Mouse (Mus musculus): ENCODE data around the gene Dcakd. TPM values are rescaled to one million over a fixed set of nuclear protein-coding genes. Genes with fewer than 3 reads are reported as not detected.

Gene Dcakd
- total RNA-seq, 2 experiments from 2014 or later = 17.0 to 30.5 TPM

DNA sequence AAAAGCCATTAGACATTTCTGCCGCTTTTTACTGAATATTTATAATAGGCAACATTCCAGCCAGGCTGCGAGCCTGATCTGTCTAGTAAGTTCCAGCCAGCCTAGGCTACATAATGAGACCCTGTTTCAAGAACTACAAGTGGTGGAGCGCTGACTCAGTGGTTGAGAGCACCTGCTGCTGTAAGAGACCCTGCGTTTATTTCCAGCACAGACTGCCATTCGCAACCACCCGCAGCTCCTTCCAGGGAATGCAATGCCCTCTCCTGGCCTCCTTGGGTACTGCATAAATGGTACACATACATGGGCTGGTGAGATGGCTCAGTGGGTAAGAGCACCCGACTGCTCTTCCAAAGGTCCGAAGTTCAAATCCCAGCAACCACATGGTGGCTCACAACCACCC is 18.9 kb downstream of the Dcakd start:
- no peak for ATAC-seq (replicated peaks; ENCODE audit: poor library complexity, severe bottlenecking)

DNA sequence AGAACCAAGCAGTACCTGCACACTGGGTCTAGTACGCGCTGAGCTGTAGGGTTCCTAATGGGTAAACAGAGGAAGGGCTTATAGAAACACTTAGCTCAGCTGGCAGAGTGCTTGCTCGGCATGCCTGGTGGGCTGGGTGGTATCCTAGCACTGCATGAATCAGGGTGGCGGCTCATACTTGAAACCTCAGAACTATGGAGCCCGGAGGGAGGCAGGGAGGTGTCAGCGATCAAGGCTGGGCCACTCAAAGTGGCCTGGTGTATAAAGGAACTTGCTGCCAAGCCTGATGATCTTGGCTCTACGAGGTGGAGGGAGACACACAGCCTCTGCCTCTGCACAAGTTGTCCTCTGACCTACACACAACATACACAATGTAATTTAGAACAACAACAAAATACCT is 19.6 kb downstream of the Dcakd start:
- no peak for ATAC-seq (replicated peaks; ENCODE audit: poor library complexity, severe bottlenecking)

GRCm38 (mm10) chr11:103007001-103007340 is 21.2 kb downstream of the Dcakd start:
- peak; percentile 91 for ATAC-seq (replicated peaks; ENCODE audit: poor library complexity, severe bottlenecking)

DNA sequence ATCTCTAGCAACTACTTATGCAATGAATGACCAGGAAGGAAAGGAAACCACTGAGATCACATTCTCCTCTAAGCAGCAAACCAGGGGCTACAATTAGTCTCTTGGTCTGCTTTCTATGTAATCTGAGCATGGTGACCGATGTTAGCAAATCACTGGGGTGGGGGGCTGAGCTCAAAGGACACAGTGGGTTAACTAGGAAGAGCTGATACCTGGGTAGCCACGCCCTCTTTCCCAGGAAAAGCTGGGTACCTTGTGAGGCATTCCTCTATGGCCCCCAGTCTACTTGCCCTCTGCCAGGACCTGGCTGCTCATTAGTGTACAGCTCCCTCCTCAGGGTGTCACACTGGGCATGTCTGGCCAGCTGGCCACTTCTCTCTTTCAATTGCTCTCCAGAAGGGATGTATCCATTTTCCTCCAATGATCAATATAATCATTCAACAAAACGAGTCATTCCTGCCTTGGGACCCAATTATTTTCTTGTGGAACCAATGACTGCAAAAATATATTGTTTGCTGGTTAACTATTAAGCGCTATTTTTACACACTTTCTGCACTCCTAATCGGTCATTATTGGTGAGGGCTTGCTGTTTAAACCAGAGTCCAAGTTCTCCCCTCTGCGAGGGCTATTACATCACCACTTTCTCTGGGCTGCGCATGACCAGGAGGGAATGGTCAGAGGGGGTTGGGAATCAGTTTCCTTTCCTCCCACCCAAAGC is 21.7 kb downstream of the Dcakd start:
- ATAC-seq (replicated peaks; ENCODE audit: poor library complexity, severe bottlenecking) = peak; percentile 26; the same call in 1 of the 2 replicates

DNA sequence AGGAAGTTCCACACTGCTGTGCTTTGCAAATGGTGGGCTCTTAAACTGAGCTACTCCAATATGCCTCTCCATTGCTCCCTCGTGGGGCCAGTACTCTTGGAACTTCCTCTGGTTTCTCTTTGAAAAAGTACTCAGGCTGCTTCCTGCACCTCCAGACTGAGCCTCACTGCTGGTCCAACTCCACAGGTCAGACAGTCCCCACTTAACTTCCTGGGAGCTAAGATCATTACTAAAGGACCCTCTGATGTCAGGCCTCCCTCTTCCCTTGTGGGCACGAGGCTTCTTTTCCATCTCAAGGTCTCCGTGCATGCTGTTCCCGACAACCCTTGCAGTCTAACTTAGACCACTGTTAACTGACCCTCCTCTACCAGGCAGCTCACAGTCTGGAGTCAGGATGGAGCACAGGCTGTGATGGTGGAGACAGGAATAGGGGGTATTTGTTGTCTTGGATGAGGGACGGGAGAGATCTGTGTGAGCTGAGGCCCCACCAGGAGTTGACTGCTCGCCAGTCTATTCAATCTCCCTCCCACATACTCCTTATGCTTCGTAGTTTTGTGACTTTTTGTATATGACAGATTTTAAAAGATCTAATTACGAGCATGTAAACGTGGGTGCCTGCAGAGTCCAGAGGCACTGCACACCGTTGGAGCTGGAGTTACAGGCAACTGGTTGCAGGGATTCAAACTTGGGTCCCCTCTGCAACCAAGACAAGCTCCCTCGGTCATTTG is 22.7 kb downstream of the Dcakd start:
- ATAC-seq (replicated peaks; ENCODE audit: poor library complexity, severe bottlenecking) = peak; percentile 24; the same call in 1 of the 2 replicates

DNA sequence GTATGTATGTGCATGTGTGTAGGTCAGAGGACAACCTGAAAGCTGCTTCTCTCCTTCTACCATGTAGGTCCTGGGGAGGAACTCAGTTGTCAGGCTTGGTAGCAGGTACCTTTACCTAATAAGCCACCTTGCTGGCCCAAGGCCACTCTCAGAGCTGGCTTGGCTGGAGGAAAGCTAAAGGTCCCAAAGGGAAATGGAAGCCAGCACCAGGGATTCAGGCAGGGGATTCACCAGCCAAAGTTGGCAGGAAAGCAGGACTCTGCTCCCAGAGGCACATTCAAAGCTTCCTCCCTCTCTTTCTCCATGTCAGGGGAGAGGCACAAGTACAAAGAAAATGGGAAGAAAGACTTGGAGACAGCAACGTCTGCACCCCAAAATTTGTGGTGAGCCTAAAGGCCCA is 23.3 kb downstream of the Dcakd start:
- ATAC-seq (replicated peaks; ENCODE audit: poor library complexity, severe bottlenecking) = no peak

DNA sequence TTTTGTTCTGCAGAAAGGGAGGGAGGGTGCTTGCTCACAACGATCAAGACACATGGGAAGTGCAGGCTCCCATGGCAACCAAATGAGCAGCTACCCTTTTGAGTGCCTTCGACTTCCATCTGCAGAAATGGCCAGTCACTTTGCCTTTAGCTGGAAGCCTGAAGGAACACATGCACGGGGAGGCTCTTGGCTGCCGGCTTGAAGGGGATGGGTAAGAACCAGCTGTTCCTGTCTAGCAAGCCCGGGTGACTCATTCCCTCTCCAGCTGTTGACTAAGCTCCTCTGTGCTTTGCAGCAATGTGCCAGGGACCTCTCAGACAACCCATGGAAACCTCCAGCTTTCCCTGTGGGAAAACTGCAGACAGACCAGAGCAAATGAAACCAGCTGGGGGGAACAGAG is 24.9 kb downstream of the Dcakd start:
- no peak for ATAC-seq (replicated peaks; ENCODE audit: poor library complexity, severe bottlenecking)

- no peak for ATAC-seq (replicated peaks; ENCODE audit: poor library complexity, severe bottlenecking)
Measured at GRCm38 (mm10) chr11:103001063-103001462, 27.1 kb downstream of the Dcakd start.

GRCm38 (mm10) chr11:103000111-103000510 is 28.0 kb downstream of the Dcakd start:
- no peak for ATAC-seq (replicated peaks; ENCODE audit: poor library complexity, severe bottlenecking)

GRCm38 (mm10) chr11:102999317-102999970 is 28.7 kb downstream of the Dcakd start:
- no peak for ATAC-seq (replicated peaks; ENCODE audit: poor library complexity, severe bottlenecking)

- ATAC-seq (replicated peaks; ENCODE audit: poor library complexity, severe bottlenecking) = peak; percentile 21; the same call in 1 of the 2 replicates
Measured at GRCm38 (mm10) chr11:102998577-102999316, 29.4 kb downstream of the Dcakd start.

- ATAC-seq (replicated peaks; ENCODE audit: poor library complexity, severe bottlenecking) = no peak
Measured at GRCm38 (mm10) chr11:102998254-102998576, 29.9 kb downstream of the Dcakd start.

DNA sequence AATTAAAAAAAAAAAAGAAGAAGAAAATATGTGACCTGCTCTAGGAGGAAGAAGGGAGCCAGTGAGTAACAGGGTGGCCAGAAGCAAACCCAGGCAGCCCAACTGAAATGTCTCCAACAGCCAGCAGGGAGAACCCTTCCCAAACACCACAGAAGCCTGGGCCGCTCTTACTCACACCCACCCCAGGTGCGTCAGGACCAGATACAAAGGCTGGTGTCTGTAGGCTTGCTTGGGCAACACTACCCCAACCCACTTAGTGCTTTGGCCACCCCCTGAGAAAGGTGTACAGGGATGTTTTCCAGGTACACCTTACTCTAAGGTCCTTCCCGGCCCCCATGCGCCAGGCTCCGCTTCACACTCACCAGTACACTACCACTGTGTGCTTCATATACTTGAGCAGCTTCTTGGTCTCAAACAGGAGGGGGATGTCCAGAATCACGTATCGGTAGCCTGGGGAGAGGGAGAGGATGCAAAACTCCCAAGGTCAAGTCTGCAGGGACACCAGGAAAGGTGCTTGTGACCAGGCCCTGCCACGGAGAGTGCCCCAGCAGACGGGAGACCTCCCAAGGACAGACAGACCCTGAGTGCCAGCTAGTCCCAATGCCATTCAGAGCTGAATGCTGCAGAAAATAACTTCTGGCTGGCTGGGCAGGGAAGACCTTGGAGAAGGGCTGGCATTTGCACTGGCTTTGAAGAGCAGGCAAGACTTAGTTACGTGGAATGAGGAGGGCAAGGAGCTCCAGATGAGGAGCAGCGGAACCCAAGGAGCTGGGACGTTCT is 31.0 kb downstream of the Dcakd start:
- no peak for ATAC-seq (replicated peaks; ENCODE audit: poor library complexity, severe bottlenecking)

GRCm38 (mm10) chr11:102996385-102996784 is 31.7 kb downstream of the Dcakd start:
- no peak for ATAC-seq (replicated peaks; ENCODE audit: poor library complexity, severe bottlenecking)

GRCm38 (mm10) chr11:102994952-102995351 is 33.2 kb downstream of the Dcakd start:
- ATAC-seq (replicated peaks; ENCODE audit: poor library complexity, severe bottlenecking) = no peak

DNA sequence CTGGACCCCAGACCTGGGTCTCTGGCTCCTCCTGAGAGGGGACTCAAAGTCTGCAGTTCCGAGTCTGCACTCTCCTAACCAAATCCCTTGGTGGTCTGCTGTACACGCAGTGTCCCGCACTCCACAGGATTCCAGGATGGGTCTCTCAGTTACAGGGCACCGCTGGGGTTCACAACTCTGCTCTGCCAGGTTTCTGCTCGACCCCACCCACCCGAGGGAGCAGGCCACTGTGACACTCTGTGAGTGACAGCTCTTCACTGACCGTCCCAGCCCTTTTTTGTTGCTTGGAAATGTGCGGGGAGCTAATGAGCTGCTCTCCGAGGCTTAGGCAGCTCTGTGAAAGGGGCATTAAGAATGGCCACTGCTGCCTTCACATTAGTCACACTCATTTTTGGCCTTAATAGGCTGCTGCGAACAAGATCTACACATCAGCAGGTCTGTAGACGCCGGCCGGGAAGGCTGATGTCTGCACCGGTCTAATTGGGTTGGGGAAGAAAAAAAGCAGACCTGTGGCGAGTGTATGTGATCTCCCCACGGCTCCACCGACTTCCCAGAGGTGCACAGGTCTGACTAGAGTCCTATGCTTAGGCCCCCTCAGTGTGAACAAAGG is 34.6 kb downstream of the Dcakd start:
- no peak for ATAC-seq (replicated peaks; ENCODE audit: poor library complexity, severe bottlenecking)

DNA sequence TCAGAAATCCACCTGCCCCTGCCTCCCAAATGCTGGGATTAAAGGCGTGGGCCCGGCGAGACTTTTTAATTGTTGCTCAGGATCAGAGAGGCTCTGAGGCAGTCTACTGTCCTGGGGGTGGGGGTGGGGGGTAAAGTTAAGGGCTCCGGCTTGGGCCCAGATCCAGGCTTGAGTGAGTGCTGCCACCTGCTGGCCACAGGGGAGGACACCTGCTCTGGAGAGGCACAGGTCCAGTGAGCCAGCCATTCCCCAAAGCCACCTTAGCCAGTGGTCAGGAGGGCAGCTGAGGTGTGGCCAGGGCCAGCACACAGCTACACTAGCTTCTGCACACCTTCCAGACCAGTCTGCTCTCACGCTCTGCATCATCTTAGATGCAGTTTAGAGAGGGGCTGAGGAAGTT is 35.2 kb downstream of the Dcakd start:
- peak; percentile 74 for ATAC-seq (replicated peaks; ENCODE audit: poor library complexity, severe bottlenecking)

GRCm38 (mm10) chr11:102991681-102992080 is 36.5 kb downstream of the Dcakd start:
- ATAC-seq (replicated peaks; ENCODE audit: poor library complexity, severe bottlenecking) = no peak

- ATAC-seq (replicated peaks; ENCODE audit: poor library complexity, severe bottlenecking) = peak; percentile 67
Measured at GRCm38 (mm10) chr11:102990152-102990663, 37.9 kb downstream of the Dcakd start.
